ENCODE assay signal across 37 mouse cellular contexts in genomic region chr2:178430231-178430630, GRCm38 (mm10). TPM values are rescaled to one million over a fixed set of nuclear protein-coding genes. Genes with fewer than 3 reads are reported as not detected.
"Had no signal": no experiment of that assay in that cellular context is flagged by ENCODE, and none has a peak within 500 bp of the region (broad histone marks: within the 10 kb centered on the region; RNA-seq: fewer than 3 reads in every experiment).

TSS of gene Cdh26 (plus strand) at chr2:178430531.

- H3K4me3 ChIP-seq: limb, embryonic 10.5 days; limb, embryonic 12.5 days; limb, embryonic 13.5 days; limb, embryonic 15.5 days; liver, embryonic 12.5 days; liver, embryonic 13.5 days; liver, embryonic 15.5 days; lung, embryonic 15.5 days; megakaryocyte, embryonic 14.5 days; midbrain, embryonic 10.5 days; midbrain, embryonic 12.5 days; midbrain, embryonic 13.5 days; midbrain, embryonic 15.5 days; myocyte; neural tube, embryonic 12.5 days; neural tube, embryonic 13.5 days had no signal

- H3K27me3 ChIP-seq: limb, embryonic 12.5 days; liver, embryonic 12.5 days; liver, embryonic 13.5 days; liver, embryonic 15.5 days; lung, embryonic 15.5 days; midbrain, embryonic 12.5 days; midbrain, embryonic 13.5 days; midbrain, embryonic 15.5 days; neural tube, embryonic 12.5 days; neural tube, embryonic 13.5 days had no signal

- DNase-seq: left cerebral cortex, postnatal 4 days; liver; liver, embryonic 13.5 days; liver, postnatal 0 days; lung, adult 18-20 months; lung, adult 2 months; lung, embryonic 14.5 days; lung, postnatal 10 days; lung, postnatal 14 days; lung, postnatal 36 days; midbrain, embryonic 14.5 days had no signal

- H3K27ac ChIP-seq: limb, embryonic 10.5 days; limb, embryonic 12.5 days; limb, embryonic 13.5 days; limb, embryonic 15.5 days; liver, embryonic 12.5 days; liver, embryonic 13.5 days; liver, embryonic 14.5 days; liver, embryonic 15.5 days; lung, embryonic 15.5 days; macrophage; midbrain, embryonic 10.5 days; midbrain, embryonic 12.5 days; midbrain, embryonic 13.5 days; midbrain, embryonic 15.5 days; neural tube, embryonic 12.5 days; neural tube, embryonic 13.5 days had no signal

- ATAC-seq: liver, embryonic 12.5 days; liver, postnatal 0 days; lung, postnatal 0 days; midbrain, embryonic 13.5 days; midbrain, embryonic 15.5 days; midbrain, embryonic 16.5 days had no signal

- H3K4me2 ChIP-seq: limb, embryonic 12.5 days; limb, embryonic 13.5 days; limb, embryonic 15.5 days; liver, embryonic 11.5 days; liver, embryonic 12.5 days; liver, embryonic 13.5 days; liver, embryonic 15.5 days; lung, embryonic 14.5 days; lung, embryonic 15.5 days; midbrain, embryonic 11.5 days; midbrain, embryonic 12.5 days; midbrain, embryonic 13.5 days; midbrain, embryonic 15.5 days; neural tube, embryonic 12.5 days; neural tube, embryonic 13.5 days had no signal

- H3K4me1 ChIP-seq: liver, embryonic 12.5 days; liver, embryonic 13.5 days; liver, embryonic 15.5 days; midbrain, embryonic 15.5 days; neural tube, embryonic 12.5 days had no signal

- H3K36me3 ChIP-seq: limb, embryonic 10.5 days; limb, embryonic 12.5 days; limb, embryonic 13.5 days; limb, embryonic 15.5 days; liver, embryonic 12.5 days; liver, embryonic 13.5 days; liver, embryonic 15.5 days; lung, embryonic 15.5 days; midbrain, embryonic 10.5 days; midbrain, embryonic 12.5 days; midbrain, embryonic 13.5 days; midbrain, embryonic 15.5 days; neural tube, embryonic 12.5 days; neural tube, embryonic 13.5 days had no signal

- H3K9me3 ChIP-seq: limb, embryonic 10.5 days; limb, embryonic 12.5 days; limb, embryonic 13.5 days; limb, embryonic 15.5 days; liver, embryonic 12.5 days; liver, embryonic 13.5 days; liver, embryonic 15.5 days; lung, embryonic 15.5 days; megakaryocyte, embryonic 14.5 days; midbrain, embryonic 10.5 days; midbrain, embryonic 12.5 days; midbrain, embryonic 13.5 days; midbrain, embryonic 15.5 days; neural tube, embryonic 12.5 days; neural tube, embryonic 13.5 days had no signal

- H3K9ac ChIP-seq: limb, embryonic 12.5 days; limb, embryonic 13.5 days; limb, embryonic 15.5 days; liver, embryonic 12.5 days; liver, embryonic 13.5 days; liver, embryonic 14.5 days; liver, embryonic 15.5 days; liver, postnatal 0 days; lung, embryonic 14.5 days; lung, embryonic 15.5 days; midbrain, embryonic 12.5 days; midbrain, embryonic 13.5 days; midbrain, embryonic 15.5 days; neural tube, embryonic 12.5 days; neural tube, embryonic 13.5 days had no signal

RNA-seq across cellular contexts. Expression of gene Cdh26, which starts in this region (rescaled TPM):
- total RNA-seq: liver, adult 2 months; megakaryocyte progenitor cell, adult 5-6 weeks; megakaryocyte, adult 5-6 weeks; megakaryocyte-erythroid progenitor cell, adult 5-6 weeks; monocyte, adult 5-6 weeks had no signal
- polyA plus RNA-seq: liver, adult 2 months; liver, embryonic 11.5 days; lung, embryonic 14.5 days; macrophage; myocyte; neural tube, embryonic 13.5 days had no signal
